Mouse (Mus musculus) cerebellum, adult 11 months (tissue): Measurements from ENCODE around the gene Mrpl16.

Experiments used
- DNase-seq: peaks from one replicate; pipeline ENCODE4 v3.0.0; 2022

Gene Mrpl16

DNA sequence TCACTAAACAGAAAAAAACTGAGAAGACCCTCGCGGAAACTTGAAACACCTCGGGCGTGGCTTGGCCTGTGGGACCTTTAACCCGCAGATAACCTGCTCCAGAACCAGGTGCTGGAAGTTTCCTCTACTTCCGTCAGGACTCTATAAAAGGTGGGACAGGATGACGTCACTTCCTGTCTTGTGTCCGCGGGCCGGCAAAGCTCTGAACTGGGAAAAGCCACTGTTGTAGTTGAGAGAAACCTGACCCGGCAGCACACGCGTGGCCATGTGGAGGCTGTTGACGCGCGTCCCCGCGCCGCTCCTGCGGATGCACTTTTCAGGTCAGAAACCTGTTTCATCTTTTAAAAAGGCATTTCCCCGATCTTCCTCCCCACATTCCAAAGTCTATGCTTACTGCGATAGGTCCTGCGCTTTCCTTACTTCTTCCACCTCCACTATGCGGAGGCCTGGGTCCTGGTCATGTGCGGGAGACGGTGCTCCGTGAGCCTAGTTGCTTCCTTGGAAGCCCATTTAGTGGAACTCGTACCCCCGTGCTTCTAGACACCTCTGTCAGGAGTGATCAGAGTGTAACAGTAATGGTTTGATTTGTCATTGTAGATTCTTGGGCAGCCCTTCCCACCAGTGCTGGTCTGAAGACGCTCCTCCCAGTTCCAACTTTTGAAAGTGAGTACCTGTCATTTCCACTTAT, at the start of gene Mrpl16:
Gene Mrpl16, plus strand, starts transcription at position 187 of the 688 bp plus-strand sequence.
- DNase-seq: peak; percentile 86

GRCm38 (mm10) chr19:11723870-11724269, 46.3 kb upstream of the Mrpl16 start:
- DNase-seq: no peak

DNA sequence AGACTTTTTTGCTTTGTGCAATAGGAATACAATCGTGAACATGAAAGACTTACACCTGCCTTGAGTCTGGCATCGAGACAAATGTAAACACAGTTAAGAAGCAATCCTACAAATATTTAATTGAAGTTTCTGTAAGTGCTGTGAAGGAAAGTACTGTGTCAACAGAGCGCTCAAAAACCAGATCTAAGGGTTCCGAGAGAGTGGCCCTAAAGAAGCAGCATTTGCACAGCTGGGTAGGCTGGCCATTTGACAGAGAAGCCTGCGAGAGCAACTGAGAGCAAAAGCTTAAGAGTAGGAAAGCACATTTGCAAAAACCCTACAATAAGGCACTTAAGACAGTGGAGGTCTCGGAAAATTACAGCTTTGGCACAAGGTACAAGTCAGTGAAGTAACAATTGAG, 45.9 kb upstream of the Mrpl16 start:
- DNase-seq: no peak

DNA sequence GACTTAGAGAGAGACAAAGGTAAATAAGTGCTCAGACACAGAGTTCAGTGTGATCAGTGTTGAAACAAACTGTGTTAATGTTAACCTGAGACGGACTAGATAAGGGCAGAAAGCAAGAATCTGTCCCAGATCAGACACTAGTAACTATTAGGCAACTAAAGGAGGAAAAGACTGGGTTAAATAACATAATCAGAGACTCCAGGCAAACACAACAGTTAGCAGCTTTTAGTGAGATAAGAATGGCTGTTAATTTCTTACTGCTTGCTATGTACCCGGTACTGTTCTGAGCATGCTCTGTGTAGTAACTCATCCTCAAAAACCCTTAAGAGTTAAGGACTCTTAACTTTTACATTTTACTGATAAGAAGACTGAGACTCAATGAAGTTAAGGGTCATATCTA, 44.3 kb upstream of the Mrpl16 start:
- no peak for DNase-seq

DNA sequence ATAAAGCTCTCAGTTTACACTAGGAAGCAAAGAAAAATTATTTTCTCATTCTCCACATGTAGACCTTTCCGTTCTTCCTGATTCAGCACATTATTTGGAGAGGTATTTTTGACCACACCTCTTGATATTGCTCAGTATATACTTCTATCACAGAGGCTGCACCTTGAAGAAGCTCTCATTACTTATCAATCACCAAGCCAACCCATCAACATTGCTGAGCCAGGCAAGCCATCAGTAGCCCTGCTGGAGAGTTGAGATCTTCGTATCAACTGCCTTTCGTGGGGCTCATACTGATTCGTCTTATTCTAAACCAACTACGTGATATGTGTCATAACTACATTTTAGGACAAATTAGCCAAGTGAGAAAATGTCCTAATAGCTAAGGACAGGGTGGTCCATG, 42.9 kb upstream of the Mrpl16 start:
- no peak for DNase-seq

- no peak for DNase-seq
These were observed 39.9 kb upstream of the Mrpl16 start for GRCm38 (mm10) chr19:11730278-11730677.

DNA sequence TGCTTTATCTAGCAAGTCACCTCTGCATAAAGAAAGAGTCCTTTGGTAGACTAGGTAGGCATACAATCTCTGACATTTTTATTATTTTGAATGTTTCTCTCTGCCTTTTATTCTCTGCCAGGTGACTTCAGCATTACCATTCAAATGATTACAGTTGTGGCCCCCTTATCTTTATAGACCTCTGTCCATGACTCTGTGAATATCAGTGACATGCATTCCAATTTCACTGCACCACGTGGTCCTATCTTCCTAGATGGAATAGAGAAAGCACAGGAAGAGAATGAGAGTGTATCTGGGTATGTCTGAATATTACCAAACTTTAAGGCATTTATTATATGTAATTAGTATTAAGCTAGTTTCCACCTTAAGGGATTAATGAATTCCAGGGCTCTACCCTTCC, 33.7 kb upstream of the Mrpl16 start:
- no peak for DNase-seq

- DNase-seq: no peak
These were observed 24.5 kb upstream of the Mrpl16 start for GRCm38 (mm10) chr19:11745680-11746079.

- DNase-seq: no peak
These were observed 22.9 kb upstream of the Mrpl16 start, which contains the start of gene Gif for GRCm38 (mm10) chr19:11747298-11747697. Gene Gif (plus strand): TSS chr19:11747554.

GRCm38 (mm10) chr19:11765059-11765458, 5.1 kb upstream of the Mrpl16 start:
- DNase-seq: no peak

DNA sequence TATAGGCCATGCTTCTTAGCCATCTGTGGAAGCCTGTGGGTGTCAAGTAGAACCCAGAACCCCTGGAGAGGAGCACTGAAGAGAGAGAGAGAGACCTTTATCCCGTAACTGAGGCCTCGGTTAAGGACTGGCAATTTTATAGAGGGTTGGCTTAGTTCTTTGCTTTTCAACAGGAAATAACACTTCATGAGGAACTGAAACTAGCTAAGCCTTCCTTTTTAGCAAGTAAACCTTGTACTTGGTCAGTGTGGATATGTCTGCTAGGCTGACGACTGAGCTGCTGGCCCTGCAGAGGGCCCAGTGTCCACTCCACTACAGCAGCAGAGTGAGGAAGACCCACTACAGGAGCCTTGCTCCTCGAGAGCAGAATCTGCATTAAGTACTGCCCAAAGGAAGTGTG, 3.8 kb upstream of the Mrpl16 start:
- no peak for DNase-seq

DNA sequence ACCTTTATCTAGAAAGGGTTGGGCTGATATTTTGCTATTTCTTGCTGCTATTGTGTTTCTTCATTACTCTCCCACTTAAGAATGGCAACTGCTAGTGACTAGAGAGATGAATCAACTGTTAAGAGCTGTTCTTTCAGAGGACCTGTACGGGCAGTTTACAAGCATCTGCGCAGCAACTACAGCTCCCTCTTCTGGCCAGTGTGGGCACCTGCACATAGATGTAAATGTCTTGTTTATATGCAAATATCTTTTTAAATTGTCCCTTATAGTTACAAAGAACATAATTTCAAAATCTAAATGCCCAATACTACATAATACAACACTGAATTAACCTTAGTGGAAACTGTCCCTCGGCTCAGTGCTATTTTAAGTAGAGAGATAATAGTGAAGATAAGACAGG, 2.0 kb upstream of the Mrpl16 start:
- DNase-seq: no peak

DNA sequence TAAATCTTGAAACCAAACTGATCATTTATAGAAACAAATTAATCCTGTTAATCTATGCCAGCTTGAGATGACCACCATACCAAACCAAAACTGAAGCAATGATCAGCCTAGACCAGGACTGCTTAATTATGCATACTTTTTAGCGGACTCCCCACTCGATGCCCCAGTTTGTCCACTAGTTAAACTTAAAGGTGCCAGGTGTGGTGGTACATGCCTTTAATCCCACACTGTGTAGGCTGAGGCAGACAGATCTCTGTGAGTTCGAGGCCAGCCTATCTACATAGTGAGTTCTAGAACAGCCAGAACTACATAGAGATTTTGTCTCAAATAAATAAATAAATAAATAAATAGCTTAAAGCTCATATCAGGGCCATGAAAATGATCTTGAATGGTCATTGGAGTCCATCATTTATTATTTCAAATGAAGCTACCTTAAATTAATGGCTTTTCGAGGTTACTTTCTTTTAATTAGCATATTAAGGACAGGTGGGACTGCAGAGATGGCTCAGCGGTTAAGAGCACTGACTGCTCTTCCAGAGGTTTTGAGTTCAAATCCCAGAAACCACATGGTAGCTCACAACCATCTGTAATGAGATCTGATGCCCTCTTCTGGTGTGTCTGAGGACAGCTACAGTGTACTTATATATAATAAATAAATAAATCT, 802 bp upstream of the Mrpl16 start:
- DNase-seq: no peak

DNA sequence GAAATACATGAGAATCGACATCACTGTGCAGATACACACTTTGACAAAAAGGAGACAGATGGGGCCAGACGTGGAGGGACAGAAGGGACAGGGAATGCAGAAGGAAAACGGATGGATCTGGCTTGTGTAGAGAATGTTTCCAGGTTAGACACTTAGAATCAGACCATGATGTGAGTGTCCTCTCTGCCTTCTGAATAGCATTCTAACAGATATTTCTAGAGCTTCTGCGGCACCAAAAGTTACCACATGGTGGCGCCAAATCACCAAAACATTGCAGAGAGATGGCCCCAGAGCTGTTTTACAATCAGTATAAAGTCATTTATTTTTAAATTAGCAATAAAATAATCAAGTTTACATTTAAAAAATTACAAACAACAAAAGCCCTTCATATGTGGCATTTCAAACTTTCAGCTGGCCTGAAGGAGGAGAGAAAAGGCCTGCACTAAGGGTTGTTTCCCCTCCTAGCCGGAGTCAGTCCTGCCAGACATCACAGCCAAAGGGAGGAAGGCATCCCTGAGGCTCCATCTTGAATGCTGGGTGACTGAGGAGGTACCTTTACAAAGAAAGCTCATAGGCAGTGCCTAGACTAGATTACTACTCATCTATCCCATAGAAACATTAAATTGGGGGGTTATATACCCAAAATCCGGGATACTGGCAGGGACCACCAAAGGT, 7.1 kb downstream of the Mrpl16 start:
- peak; percentile 47 for DNase-seq

GRCm38 (mm10) chr19:11785409-11786154, 15.4 kb downstream of the Mrpl16 start:
- no peak for DNase-seq

DNA sequence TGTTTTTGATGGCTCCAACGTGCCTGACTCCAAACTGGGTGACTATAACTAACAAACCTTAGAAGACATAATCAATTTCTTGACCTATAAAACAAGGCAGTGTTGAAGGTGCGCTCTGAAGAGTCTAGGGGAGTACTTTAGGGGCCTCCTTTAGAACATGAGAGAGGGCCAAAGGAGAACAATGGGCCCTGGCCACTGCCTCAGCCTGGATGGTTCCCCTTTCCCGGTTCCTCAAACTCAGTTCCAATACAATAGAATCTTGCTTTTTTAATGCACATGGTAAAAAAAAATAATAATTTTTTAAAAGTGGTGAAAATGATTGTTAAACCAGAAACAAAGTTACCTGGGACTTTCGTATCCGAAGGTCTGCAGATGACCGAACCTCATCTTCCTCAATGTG, 17.6 kb downstream of the Mrpl16 start:
- DNase-seq: no peak

DNA sequence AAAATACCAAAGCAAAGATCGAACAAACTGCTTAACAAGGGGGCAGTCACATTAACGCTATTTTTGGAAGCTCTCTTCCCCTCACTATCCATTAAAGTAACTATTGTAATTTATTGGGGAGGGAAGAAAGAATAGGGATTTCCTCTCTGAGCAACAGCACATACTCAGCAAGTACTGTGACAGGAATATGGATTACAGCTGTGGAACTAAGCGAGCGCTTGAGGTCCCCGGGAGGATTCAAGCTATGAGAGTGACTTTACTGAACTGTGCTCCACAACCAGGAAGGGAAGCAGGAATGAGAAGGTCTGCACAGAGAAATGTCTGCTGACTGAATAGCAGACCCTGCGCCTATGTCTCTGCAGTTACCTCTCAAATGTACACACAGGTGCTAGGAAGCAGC, 18.7 kb downstream of the Mrpl16 start:
- DNase-seq: no peak

GRCm38 (mm10) chr19:11791825-11792224, 21.6 kb downstream of the Mrpl16 start:
- no peak for DNase-seq

GRCm38 (mm10) chr19:11793741-11794359, 23.7 kb downstream of the Mrpl16 start:
- DNase-seq: no peak

- DNase-seq: no peak
These were observed 24.3 kb downstream of the Mrpl16 start for GRCm38 (mm10) chr19:11794447-11794846.

GRCm38 (mm10) chr19:11800531-11801315, 30.5 kb downstream of the Mrpl16 start:
- no peak for DNase-seq

- no peak for DNase-seq
These were observed 34.2 kb downstream of the Mrpl16 start for GRCm38 (mm10) chr19:11804423-11804822.
